In the genomic region with DNA sequence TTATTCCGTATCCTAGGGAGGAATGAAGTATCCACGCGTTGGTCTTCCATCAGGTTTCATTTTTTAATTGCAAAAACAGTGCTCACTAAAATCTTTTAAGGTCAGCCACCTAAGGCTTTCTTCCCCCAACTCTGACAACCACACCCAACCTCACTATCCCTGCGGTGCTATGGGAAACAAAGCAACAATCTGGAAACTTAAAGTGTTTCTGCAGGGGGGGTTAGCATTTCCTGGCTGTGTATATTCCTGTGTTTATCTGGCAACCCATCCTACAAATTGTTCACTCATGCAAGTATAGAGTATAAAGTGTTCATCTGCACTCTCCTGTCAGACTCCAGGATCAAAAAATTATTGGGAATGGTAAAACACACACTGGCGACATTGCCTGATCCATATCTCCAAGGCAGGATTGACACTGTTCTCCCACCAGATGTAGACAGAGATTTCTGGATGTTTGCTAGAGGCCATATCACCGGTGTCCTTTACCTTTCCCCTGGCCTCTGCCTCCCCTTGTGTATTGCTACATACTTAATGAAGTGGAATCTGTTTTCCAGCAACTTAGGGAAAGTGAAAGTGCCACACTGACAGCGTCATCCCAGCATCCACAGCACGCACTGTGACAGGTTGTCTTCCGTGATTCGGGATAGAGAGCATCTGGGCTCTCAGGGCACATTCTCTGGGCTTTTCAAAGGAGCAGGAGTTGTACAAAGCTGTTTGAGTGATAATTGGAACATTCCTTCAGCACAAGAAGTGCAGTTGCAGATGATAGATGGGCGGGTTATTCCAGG, we compare ENCODE assay signal across 1 mouse cellular context.
TF ChIP-seq lines count a peak whose summit lies in the region.

No protein-coding gene starts in this region.

TF ChIP-seq in CH12.LX, 34 proteins besides CTCF, POLR2A, EP300 and RAD21 (continued from another document):
- no peak for TF ChIP-seq TBP (conservative IDR thresholded peaks at IDR 0.05; ENCODE audit: low read depth, low read length)
TF ChIP-seq in CH12.LX: peak in this region for 0.
